Mouse (Mus musculus): Measurements from ENCODE around the gene Vps52.

DNA sequence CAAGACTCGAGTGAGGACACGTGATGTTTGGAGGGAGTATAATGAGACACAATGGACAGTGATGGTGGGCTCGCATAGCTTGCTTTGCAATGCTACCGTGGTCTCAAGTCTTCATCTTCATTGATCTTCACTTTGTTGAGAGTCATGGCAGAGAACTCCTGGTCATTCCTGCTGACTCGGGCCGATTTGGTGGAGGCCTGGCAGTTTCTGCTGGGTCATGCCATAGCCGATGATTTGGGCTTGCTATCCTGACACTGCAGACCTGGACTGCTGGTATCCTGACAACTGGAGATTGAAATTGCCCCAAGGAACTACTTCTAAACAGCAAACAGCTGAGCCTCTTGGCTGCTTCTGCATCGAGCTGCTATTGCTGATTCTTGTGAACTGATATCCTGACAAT lies 39.3 kb downstream of the Vps52 start:
- TF ChIP-seq CTCF (conservative IDR thresholded peaks at IDR 0.05; ENCODE audit: low read length) (no peak), NANOG (IDR thresholded peaks at IDR 0.05; ENCODE audit: borderline replicate concordance, low read length) (no peak), POU5F1 (IDR thresholded peaks at IDR 0.05; ENCODE audit: borderline replicate concordance, low read length) (no peak)
